Mouse (Mus musculus) megakaryocyte, embryonic 14.5 days (primary cell): ENCODE data around the gene Rhbdd2. TPM values are rescaled to one million over a fixed set of nuclear protein-coding genes. Genes with fewer than 3 reads are reported as not detected.
A peak's percentile ranks its signal among the peaks of the same experiment; 100 is the strongest.
"Not testable (repeated sequence)": the region's sequence is repeated elsewhere in the genome, so short reads cannot be mapped to it uniquely, and the experiment has no call there.

Source experiments
- H3K27me3 ChIP-seq: replicated peaks from 2 replicates; pipeline ENCODE3; 2012; ENCODE audit warnings: inconsistent platforms
- H3K36me3 ChIP-seq: replicated peaks from 2 replicates; pipeline ENCODE3; 2012; ENCODE audit warnings: low read length, inconsistent platforms, mixed read lengths
- H3K4me1 ChIP-seq: 2 replicates; pipeline ENCODE4 v1.6.1; 2012; ENCODE audit warnings: inconsistent platforms
- H3K4me3 ChIP-seq: replicated peaks from 2 replicates; pipeline ENCODE3; 2012; ENCODE audit warnings: moderate library complexity, mild to moderate bottlenecking, inconsistent platforms
- H3K9me3 ChIP-seq: 2 replicates; pipeline ENCODE4 v1.6.1; 2012; ENCODE audit warnings: inconsistent platforms
- FLI1 ChIP-seq: IDR thresholded peaks from 2 replicates; pipeline ENCODE4 v1.6.1; 2012; ENCODE audit warnings: low read length, inconsistent platforms, mixed read lengths
- GATA1 ChIP-seq: IDR thresholded peaks from 3 replicates; pipeline ENCODE4 v1.6.1; 2012; ENCODE audit warnings: mixed read lengths, low read length, inconsistent platforms, borderline replicate concordance
- polyA plus RNA-seq: library from polyadenylated mRNA; stranded (reverse); fragments of >175 nt; gene quantifications from 2 replicates; pipeline ENCODE4 v1.2.3, GENCODE M21; 2012; ENCODE audit warnings: low replicate concordance; ENCODE audit not compliant: insufficient read depth

Gene Rhbdd2
- polyA plus RNA-seq, result 12.9 and 48.0 TPM in 2 replicates

- TF ChIP-seq GATA1 (no peak), FLI1 (no peak)
- no peaks in the 10 kb centered on the region for H3K9me3 ChIP-seq
- H3K4me3 ChIP-seq, result peak within 1 kb of the TSS; percentile 97
- H3K36me3 ChIP-seq, result peaks cover 27% of the 10 kb centered on the region
- peaks cover 72% of the 10 kb centered on the region for H3K4me1 ChIP-seq
- no peaks in the 10 kb centered on the region for H3K27me3 ChIP-seq
Observed at GRCm38 (mm10) chr5:135632117-135632796, at the start of gene Rhbdd2. Gene Rhbdd2, plus strand, starts transcription at chr5:135632618.

GRCm38 (mm10) chr5:135585691-135586090 is 46.7 kb upstream of the Rhbdd2 start:
- no peaks in the 10 kb centered on the region for H3K36me3 ChIP-seq
- peaks cover 11% of the 10 kb centered on the region for H3K27me3 ChIP-seq
- H3K4me1 ChIP-seq, result peaks cover 5% of the 10 kb centered on the region; the same call in 1 of the 2 replicates
- H3K4me3 ChIP-seq, result no peak overlapping the region
- H3K9me3 ChIP-seq, result peaks cover 24% of the 10 kb centered on the region
- TF ChIP-seq FLI1 (no peak), GATA1 (no peak)

- TF ChIP-seq FLI1, result no peak
- no peak for TF ChIP-seq GATA1
- H3K4me1 ChIP-seq, result peaks cover 5% of the 10 kb centered on the region; the same call in 1 of the 2 replicates
- H3K4me3 ChIP-seq, result no peak overlapping the region
- peaks cover 15% of the 10 kb centered on the region for H3K27me3 ChIP-seq
- no peaks in the 10 kb centered on the region for H3K36me3 ChIP-seq
- peaks cover 34% of the 10 kb centered on the region for H3K9me3 ChIP-seq
Observed at GRCm38 (mm10) chr5:135587764-135588163, 44.7 kb upstream of the Rhbdd2 start.

GRCm38 (mm10) chr5:135589996-135590784 is 42.2 kb upstream of the Rhbdd2 start:
- peaks cover 21% of the 10 kb centered on the region for H3K27me3 ChIP-seq
- no peaks in the 10 kb centered on the region for H3K36me3 ChIP-seq
- TF ChIP-seq GATA1 (no peak), FLI1 (no peak)
- H3K9me3 ChIP-seq, result peaks cover 34% of the 10 kb centered on the region
- H3K4me3 ChIP-seq, result no peak overlapping the region
- H3K4me1 ChIP-seq, result peaks cover 5% of the 10 kb centered on the region; the same call in 1 of the 2 replicates

- H3K9me3 ChIP-seq, result peaks cover 17% of the 10 kb centered on the region
- H3K27me3 ChIP-seq, H3K4me1 ChIP-seq, H3K36me3 ChIP-seq, H3K4me3 ChIP-seq: not testable (repeated sequence)
Observed at GRCm38 (mm10) chr5:135604643-135605042, 27.8 kb upstream of the Rhbdd2 start.

- peaks cover 17% of the 10 kb centered on the region for H3K9me3 ChIP-seq
- H3K4me1 ChIP-seq, H3K36me3 ChIP-seq, H3K4me3 ChIP-seq, H3K27me3 ChIP-seq: not testable (repeated sequence)
Observed at GRCm38 (mm10) chr5:135606717-135607116, 25.7 kb upstream of the Rhbdd2 start.

- Histone ChIP-seq H3K9me3 (peaks cover 18% of the 10 kb centered on the region), H3K4me3 (no peak overlapping the region), H3K36me3 (no peaks in the 10 kb centered on the region), H3K27me3 (peaks cover 2% of the 10 kb centered on the region), H3K4me1 (peaks cover 5% of the 10 kb centered on the region)
- no peak for TF ChIP-seq GATA1
- TF ChIP-seq FLI1, result no peak
Observed at GRCm38 (mm10) chr5:135607581-135607980, 24.8 kb upstream of the Rhbdd2 start.

- TF ChIP-seq FLI1, result no peak
- H3K9me3 ChIP-seq, result peaks cover 12% of the 10 kb centered on the region; the same call in 1 of the 2 replicates
Observed at GRCm38 (mm10) chr5:135609794-135610193, 22.6 kb upstream of the Rhbdd2 start.

GRCm38 (mm10) chr5:135619741-135620140 is 12.7 kb upstream of the Rhbdd2 start:
- not testable (repeated sequence) for H3K9me3 ChIP-seq, H3K4me1 ChIP-seq, H3K36me3 ChIP-seq, H3K4me3 ChIP-seq
- peaks cover 42% of the 10 kb centered on the region for H3K27me3 ChIP-seq

More at GRCm38 (mm10) chr5:135609794-135610193, 22.6 kb upstream of the Rhbdd2 start:
- Histone ChIP-seq H3K4me3 (no peak overlapping the region), H3K4me1 (peaks cover 12% of the 10 kb centered on the region), H3K27me3 (peaks cover 8% of the 10 kb centered on the region), H3K36me3 (no peaks in the 10 kb centered on the region)

GRCm38 (mm10) chr5:135620526-135620925 is 11.9 kb upstream of the Rhbdd2 start:
- H3K27me3 ChIP-seq, result peaks cover 38% of the 10 kb centered on the region
- no peaks in the 10 kb centered on the region for H3K9me3 ChIP-seq
- H3K36me3 ChIP-seq, result no peaks in the 10 kb centered on the region
- no peak overlapping the region for H3K4me3 ChIP-seq
- peaks cover 10% of the 10 kb centered on the region; the same call in 1 of the 2 replicates for H3K4me1 ChIP-seq
- no peak for TF ChIP-seq FLI1
- TF ChIP-seq GATA1, result no peak
